Mouse (Mus musculus) kidney, adult 2 months (tissue): ENCODE measurements at regions not wholly inside any gene's neighbourhood (a gene's known extent, or its start where the extent isn't known, plus 50 kb on each side); places are given as distances from the start of the nearest gene placed in this dataset.

ENCODE experiments used
- DNase-seq: peaks from one replicate; pipeline ENCODE4 v3.0.0; 2021
- H3K27ac ChIP-seq: fragments of 200-500 bp; 2 replicates; pipeline ENCODE4 v1.5.1; 2012; ENCODE audit warnings: low read depth, low read length, control low read depth, inconsistent platforms; ENCODE audit not compliant: insufficient read depth
- H3K27me3 ChIP-seq: fragments of 200-500 bp; replicated peaks from 2 replicates; pipeline ENCODE4 v1.6.1; 2012; ENCODE audit warnings: mild to moderate bottlenecking, moderate library complexity, low read length, inconsistent platforms; ENCODE audit not compliant: control insufficient read depth, insufficient read depth
- H3K36me3 ChIP-seq: fragments of 200-500 bp; 2 replicates; pipeline ENCODE4 v1.6.1; 2012; ENCODE audit warnings: mild to moderate bottlenecking, moderate library complexity, low read length, inconsistent platforms; ENCODE audit not compliant: control insufficient read depth, insufficient read depth
- H3K4me1 ChIP-seq: fragments of 200-500 bp; 2 replicates; pipeline ENCODE4 v1.6.1; 2011; ENCODE audit warnings: low read length; ENCODE audit not compliant: control insufficient read depth, insufficient read depth
- H3K4me3 ChIP-seq: fragments of 200-500 bp; 2 replicates; pipeline ENCODE4 v1.5.1; 2011; ENCODE audit warnings: mild to moderate bottlenecking, low read depth, low read length, control low read depth; ENCODE audit not compliant: insufficient read depth
- CTCF ChIP-seq: fragments of 200-500 bp; conservative IDR thresholded peaks from 2 replicates; pipeline ENCODE4 v1.5.1; 2011; ENCODE audit warnings: low read depth, mild to moderate bottlenecking, control low read depth, low read length, moderate library complexity, mixed read lengths; ENCODE audit not compliant: insufficient read depth, insufficient read length
- POLR2A ChIP-seq: fragments of 200-500 bp; IDR thresholded peaks from one replicate; pipeline ENCODE4 v1.6.1; 2011; ENCODE audit warnings: low read depth, low read length, control low read depth
- WGBS: fragments of 180-500 bp; shearing (Covaris S2); methylation state at CpG from one replicate; pipeline ENCODE4 v1.1.7; 2018; 5-methylcytosine and 5-hydroxymethylcytosine counted together

- H3K4me3 ChIP-seq = no peak overlapping the region
- no peaks in the 10 kb centered on the region for H3K36me3 ChIP-seq
- no peak for DNase-seq
- H3K27me3 ChIP-seq = no peaks in the 10 kb centered on the region
- TF ChIP-seq POLR2A = no peak
- TF ChIP-seq CTCF = no peak
- H3K27ac ChIP-seq = no peak overlapping the region
- 94% methylated on average over 10 of the region's 10 CpGs for WGBS
- no peaks in the 10 kb centered on the region for H3K4me1 ChIP-seq
These were observed 80.3 kb downstream of the Snrpe start for GRCm38 (mm10) chr1:133529817-133530216.

- Histone ChIP-seq H3K4me1 (no peaks in the 10 kb centered on the region), H3K27me3 (no peaks in the 10 kb centered on the region), H3K27ac (no peak overlapping the region), H3K4me3 (no peak overlapping the region), H3K36me3 (no peaks in the 10 kb centered on the region)
- no peak for TF ChIP-seq CTCF
- no peak for TF ChIP-seq POLR2A
- 63% methylated on average over 7 of the region's 7 CpGs for WGBS
- no peak for DNase-seq
These were observed 82.3 kb downstream of the Snrpe start for GRCm38 (mm10) chr1:133527651-133528385.

- H3K27me3 ChIP-seq = no peaks in the 10 kb centered on the region; the same call in 1 of the 2 replicates
- H3K4me3 ChIP-seq = no peak overlapping the region
- TF ChIP-seq POLR2A (no peak), CTCF (no peak)
- no peak for DNase-seq
- 90% methylated on average over 1 of the region's 1 CpGs for WGBS
- H3K27ac ChIP-seq = no peak overlapping the region
- H3K36me3 ChIP-seq = no peaks in the 10 kb centered on the region
- no peaks in the 10 kb centered on the region for H3K4me1 ChIP-seq
These were observed 87.3 kb downstream of the Snrpe start for GRCm38 (mm10) chr1:133522825-133523224.

- no peak overlapping the region for H3K27ac ChIP-seq
- 86% methylated on average over 8 of the region's 8 CpGs for whole genome bisulfite sequencing
These were observed 89.4 kb downstream of the Snrpe start for GRCm38 (mm10) chr1:133520652-133521051.

GRCm38 (mm10) chr1:133517020-133517419 is 92.8 kb upstream of the Sox13 start:
- TF ChIP-seq CTCF (no peak), POLR2A (no peak)
- no peak overlapping the region for H3K4me3 ChIP-seq
- H3K27me3 ChIP-seq = no peaks in the 10 kb centered on the region; the same call in 1 of the 2 replicates
- H3K36me3 ChIP-seq = no peaks in the 10 kb centered on the region
- no peak overlapping the region for H3K27ac ChIP-seq
- no peaks in the 10 kb centered on the region for H3K4me1 ChIP-seq
- 96% methylated on average over 5 of the region's 5 CpGs for WGBS
- no peak for DNase-seq

More at GRCm38 (mm10) chr1:133520652-133521051, 89.4 kb downstream of the Snrpe start:
- Histone ChIP-seq H3K36me3 (no peaks in the 10 kb centered on the region), H3K4me1 (no peaks in the 10 kb centered on the region), H3K27me3 (no peaks in the 10 kb centered on the region; the same call in 1 of the 2 replicates), H3K4me3 (no peak overlapping the region)
- no peak for DNase-seq
- TF ChIP-seq POLR2A (no peak), CTCF (no peak)

GRCm38 (mm10) chr1:133504116-133504515 is 79.9 kb upstream of the Sox13 start:
- H3K4me1 ChIP-seq = no peaks in the 10 kb centered on the region
- H3K4me3 ChIP-seq = no peak overlapping the region
- DNase-seq = no peak
- WGBS = 54% methylated on average over 3 of the region's 3 CpGs
- no peak for TF ChIP-seq POLR2A
- TF ChIP-seq CTCF = no peak
- no peaks in the 10 kb centered on the region for H3K27me3 ChIP-seq
- H3K36me3 ChIP-seq = no peaks in the 10 kb centered on the region
- H3K27ac ChIP-seq = no peak overlapping the region

- H3K27ac ChIP-seq = no peak overlapping the region
- H3K27me3 ChIP-seq = no peaks in the 10 kb centered on the region
- 96% methylated on average over 2 of the region's 2 CpGs for WGBS
- TF ChIP-seq POLR2A (no peak), CTCF (no peak)
- no peak overlapping the region for H3K4me3 ChIP-seq
- H3K36me3 ChIP-seq = no peaks in the 10 kb centered on the region
- no peaks in the 10 kb centered on the region for H3K4me1 ChIP-seq
- DNase-seq = peak; percentile 34
These were observed 79.2 kb upstream of the Sox13 start for GRCm38 (mm10) chr1:133503336-133503735.
